Mouse (Mus musculus) MEL (cell line): ENCODE results near the gene Frmd4a. TPM values are rescaled to one million over a fixed set of nuclear protein-coding genes. Genes with fewer than 3 reads are reported as not detected.

Experiments used
- DNase-seq: peaks from one replicate; pipeline ENCODE4 v3.0.0; 2011; ENCODE audit warnings: low read depth, low spot score
- H3K27ac ChIP-seq: 2 replicates; pipeline ENCODE4 v1.5.1; 2012; ENCODE audit warnings: low read depth, mild to moderate bottlenecking, control low read depth, low read length, moderate library complexity; ENCODE audit not compliant: control insufficient read depth
- H3K27me3 ChIP-seq, 2 experiments: fragments of 150-350 bp in 1 of 2; sonication (generic) in 1 of 2; 2 replicates each; pipeline ENCODE4 v1.6.1; 2012; ENCODE audit warnings: low read length in 2 of 2, mild to moderate bottlenecking in 2 of 2, improper control_type of control experiment in 1 of 2, moderate library complexity in 1 of 2; ENCODE audit not compliant: insufficient read depth in 2 of 2, control insufficient read depth in 1 of 2
- H3K36me3 ChIP-seq, 2 experiments: 2 replicates each; pipeline ENCODE4 v1.6.1; 2012 to 2014; ENCODE audit warnings: low read length in 2 of 2, improper control_type of control experiment in 1 of 2, inconsistent platforms in 1 of 2, mild to moderate bottlenecking in 1 of 2; ENCODE audit not compliant: insufficient read depth in 2 of 2, control insufficient read depth in 1 of 2
- H3K4me1 ChIP-seq, 2 experiments: fragments of 150-350 bp in 1 of 2; sonication (generic) in 1 of 2; 2 replicates each; pipeline ENCODE4 v1.6.1; 2012; ENCODE audit warnings: low read length in 2 of 2, improper control_type of control experiment in 1 of 2, mild to moderate bottlenecking in 1 of 2; ENCODE audit not compliant: insufficient read depth in 2 of 2, control insufficient read depth in 1 of 2
- H3K4me3 ChIP-seq, 2 experiments: fragments of 150-350 bp in 1 of 2; sonication (generic) in 1 of 2; 2 replicates each; pipeline ENCODE4 v1.5.1; 2012; ENCODE audit warnings: low read depth in 2 of 2, low read length in 2 of 2, mild to moderate bottlenecking in 2 of 2, moderate library complexity in 2 of 2, control low read depth in 1 of 2, improper control_type of control experiment in 1 of 2; ENCODE audit not compliant: control insufficient read depth in 1 of 2, insufficient read depth in 1 of 2
- H3K79me2 ChIP-seq: 2 replicates; pipeline ENCODE4 v1.6.1; 2012; ENCODE audit warnings: mild to moderate bottlenecking, low read length, moderate library complexity; ENCODE audit not compliant: control insufficient read depth, poor library complexity, insufficient read depth
- H3K9ac ChIP-seq: 2 replicates; pipeline ENCODE4 v1.6.1; 2012; ENCODE audit warnings: low read depth, mild to moderate bottlenecking, control low read depth, low read length, moderate library complexity; ENCODE audit not compliant: control insufficient read depth, poor library complexity, severe bottlenecking
- H3K9me3 ChIP-seq: fragments of 150-350 bp; sonication (generic); replicated peaks from 2 replicates; pipeline ENCODE4 v1.6.1; 2012; ENCODE audit warnings: mild to moderate bottlenecking, low read length, improper control_type of control experiment, moderate library complexity; ENCODE audit not compliant: insufficient read depth
- BHLHE40 ChIP-seq: IDR thresholded peaks from 2 replicates; pipeline ENCODE4 v1.6.1; 2012; ENCODE audit warnings: low read depth, mild to moderate bottlenecking, inconsistent platforms, low read length, improper control_type of control experiment, borderline replicate concordance
- CHD1 ChIP-seq: IDR thresholded peaks from 2 replicates; pipeline ENCODE4 v1.6.1; 2012; ENCODE audit warnings: low read depth, mild to moderate bottlenecking, inconsistent platforms, low read length, improper control_type of control experiment
- ELF1 ChIP-seq: IDR thresholded peaks from 2 replicates; pipeline ENCODE4 v1.6.1; 2014; ENCODE audit warnings: low read depth, mild to moderate bottlenecking, inconsistent platforms, low read length, improper control_type of control experiment, moderate library complexity
- ETS1 ChIP-seq: IDR thresholded peaks from 2 replicates; pipeline ENCODE4 v1.6.1; 2012; ENCODE audit warnings: low read depth, mild to moderate bottlenecking, inconsistent platforms, low read length, improper control_type of control experiment, moderate library complexity
- GABPA ChIP-seq: IDR thresholded peaks from 2 replicates; pipeline ENCODE4 v1.6.1; 2012; ENCODE audit warnings: low read depth, mild to moderate bottlenecking, inconsistent platforms, low read length, improper control_type of control experiment, moderate library complexity
- GATA1 ChIP-seq: IDR thresholded peaks from 2 replicates; pipeline ENCODE4 v1.6.1; 2011; ENCODE audit warnings: low read depth, low read length, improper control_type of control experiment
- HCFC1 ChIP-seq: IDR thresholded peaks from 2 replicates; pipeline ENCODE4 v1.6.1; 2012; ENCODE audit warnings: low read depth, mild to moderate bottlenecking, inconsistent platforms, low read length, improper control_type of control experiment, moderate library complexity
- JUND ChIP-seq: IDR thresholded peaks from 2 replicates; pipeline ENCODE4 v1.6.1; 2011; ENCODE audit warnings: low read depth, mild to moderate bottlenecking, improper control_type of control experiment, low read length
- KAT2A ChIP-seq: conservative IDR thresholded peaks from 2 replicates; pipeline ENCODE4 v1.6.1; 2012; ENCODE audit warnings: low read depth, low read length, improper control_type of control experiment, inconsistent platforms
- MAX ChIP-seq: IDR thresholded peaks from 2 replicates; pipeline ENCODE4 v1.6.1; 2011; ENCODE audit warnings: low read length, improper control_type of control experiment
- MEF2A ChIP-seq: IDR thresholded peaks from 2 replicates; pipeline ENCODE4 v1.6.1; 2014; ENCODE audit warnings: low read depth, mild to moderate bottlenecking, inconsistent platforms, low read length, improper control_type of control experiment; ENCODE audit not compliant: poor library complexity, insufficient replicate concordance, severe bottlenecking; ENCODE audit errors: extremely low read depth
- MYB ChIP-seq: IDR thresholded peaks from 2 replicates; pipeline ENCODE4 v1.6.1; 2011; ENCODE audit warnings: mild to moderate bottlenecking, low read depth, low read length, improper control_type of control experiment
- NELFE ChIP-seq: IDR thresholded peaks from 2 replicates; pipeline ENCODE4 v1.6.1; 2011; ENCODE audit warnings: low read depth, low read length, improper control_type of control experiment
- POLR2A ChIP-seq, 2 experiments: IDR thresholded peaks; 2 replicates each; pipeline ENCODE4 v1.6.1; 2011 to 2012; ENCODE audit warnings: low read length in 2 of 2, mild to moderate bottlenecking in 2 of 2, control low read depth in 1 of 2, improper control_type of control experiment in 1 of 2, low read depth in 1 of 2, moderate library complexity in 1 of 2; ENCODE audit not compliant: control insufficient read depth in 1 of 2, insufficient read depth in 1 of 2, poor library complexity in 1 of 2
- POLR2AphosphoS2 ChIP-seq: IDR thresholded peaks from 2 replicates; pipeline ENCODE4 v1.6.1; 2011; ENCODE audit warnings: low read length, improper control_type of control experiment
- POLR2AphosphoS5 ChIP-seq: IDR thresholded peaks from 2 replicates; pipeline ENCODE4 v1.6.1; 2012; ENCODE audit warnings: low read depth, borderline replicate concordance, mild to moderate bottlenecking, inconsistent platforms, low read length, moderate library complexity, mixed read lengths
- RCOR1 ChIP-seq: IDR thresholded peaks from 2 replicates; pipeline ENCODE4 v1.6.1; 2012; ENCODE audit warnings: low read depth, mild to moderate bottlenecking, inconsistent platforms, low read length, improper control_type of control experiment
- TAL1 ChIP-seq: IDR thresholded peaks from 2 replicates; pipeline ENCODE4 v1.6.1; 2012; ENCODE audit warnings: mild to moderate bottlenecking, inconsistent platforms, low read length, moderate library complexity, mixed read lengths
- TBP ChIP-seq: IDR thresholded peaks from 2 replicates; pipeline ENCODE4 v1.8.0; 2011; ENCODE audit warnings: low read depth, low read length, improper control_type of control experiment
- UBTF ChIP-seq: IDR thresholded peaks from 2 replicates; pipeline ENCODE4 v1.6.1; 2012; ENCODE audit warnings: low read depth, mild to moderate bottlenecking, inconsistent platforms, low read length, improper control_type of control experiment, moderate library complexity, borderline replicate concordance; ENCODE audit not compliant: insufficient read depth
- USF1 ChIP-seq: IDR thresholded peaks from 2 replicates; pipeline ENCODE4 v1.6.1; 2014; ENCODE audit warnings: low read depth, mild to moderate bottlenecking, inconsistent platforms, low read length, improper control_type of control experiment, moderate library complexity
- ZMIZ1 ChIP-seq: IDR thresholded peaks from 2 replicates; pipeline ENCODE4 v1.6.1; 2012; ENCODE audit warnings: low read depth, mild to moderate bottlenecking, inconsistent platforms, low read length, improper control_type of control experiment, moderate library complexity
- polyA plus RNA-seq, 2 experiments: library from polyadenylated mRNA; stranded (reverse) in 1 of 2; unstranded in 1 of 2; fragments of >175 nt in 1 of 2; fragments of >200 nt in 1 of 2; gene quantifications; 2 replicates each; pipeline versions ENCODE4 v1.2.1 to v1.2.4; 2012; ENCODE audit warnings: low replicate concordance in 2 of 2, low read depth in 1 of 2; ENCODE audit not compliant: insufficient read length in 2 of 2, insufficient read depth in 1 of 2, missing spikeins in 1 of 2
- total RNA-seq: library from RNA; depleted of rRNA; stranded (reverse); fragments of 300-350 nt; gene quantifications from 2 replicates; pipeline ENCODE4 v1.2.3, GENCODE M21; 2012

Gene Frmd4a
- total and polyA plus RNA-seq, 3 experiments = 6.4 to 14.4 TPM; not detected in 1

- Histone ChIP-seq H3K9ac (no peak overlapping the region), H3K36me3 (peaks cover 0 to 31% of the 10 kb centered on the region in 2 experiments; a peak in 2 of 4 replicates), H3K9me3 (no peaks in the 10 kb centered on the region), H3K4me3 (no peak overlapping the region), H3K4me1 (no peaks in the 10 kb centered on the region), H3K27ac (no peak overlapping the region), H3K79me2 (no peaks in the 10 kb centered on the region), H3K27me3 (no peaks in the 10 kb centered on the region)
- DNase-seq = no peak
- TF ChIP-seq JUND (no peak), POLR2AphosphoS5 (no peak), MEF2A (no peak), MAX (no peak)
Observed at GRCm38 (mm10) chr2:4636656-4637055, 619.1 kb downstream of the Frmd4a start.

GRCm38 (mm10) chr2:4638189-4638588 lies 620.7 kb downstream of the Frmd4a start:
- Histone ChIP-seq H3K36me3 (peaks cover 0 to 26% of the 10 kb centered on the region in 2 experiments; a peak in 2 of 4 replicates), H3K9ac (no peak overlapping the region), H3K27me3 (no peaks in the 10 kb centered on the region), H3K27ac (no peak overlapping the region), H3K4me3 (no peak overlapping the region), H3K9me3 (no peaks in the 10 kb centered on the region), H3K4me1 (no peaks in the 10 kb centered on the region), H3K79me2 (no peaks in the 10 kb centered on the region)
- TF ChIP-seq MYB (no peak), NELFE (no peak), POLR2AphosphoS2 (no peak), ETS1 (no peak), HCFC1 (no peak), TBP (no peak), RCOR1 (no peak), MAX (no peak), UBTF (no peak), ZMIZ1 (no peak), BHLHE40 (no peak), ELF1 (no peak), CHD1 (no peak), KAT2A (no peak), TAL1 (no peak), GABPA (no peak), GATA1 (no peak), POLR2A (IDR thresholded peaks at IDR 0.05; ENCODE audit: control insufficient read depth in 1 of 2, insufficient read depth in 1 of 2, low read depth in 1 of 2, low read length in 2 of 2, poor library complexity in 1 of 2) (no peak), USF1 (no peak)
- no peak for DNase-seq
